Mouse (Mus musculus) spleen, adult 2 months (tissue): ENCODE results near the gene Nudt4.

Experiments
- CTCF ChIP-seq: fragments of 200-500 bp; IDR thresholded peaks from 2 replicates; pipeline ENCODE4 v1.5.1; 2011; ENCODE audit warnings: mild to moderate bottlenecking, inconsistent platforms; ENCODE audit not compliant: insufficient read depth, insufficient read length, insufficient replicate concordance; ENCODE audit errors: extremely low read depth
- POLR2A ChIP-seq: fragments of 200-500 bp; IDR thresholded peaks from 2 replicates; pipeline ENCODE4 v1.6.1; 2011; ENCODE audit warnings: low read depth, low read length, inconsistent platforms

GRCm38 (mm10) chr10:95594414-95594813, 30.5 kb upstream of the Nudt4 start:
- TF ChIP-seq POLR2A: no peak
- no peak for TF ChIP-seq CTCF
